Mouse (Mus musculus) lung, embryonic 14.5 days (tissue): ENCODE results near the gene Urm1. TPM values are rescaled to one million over a fixed set of nuclear protein-coding genes. Genes with fewer than 3 reads are reported as not detected.

Source experiments
- ATAC-seq: fragments of 200-750 bp; cut with Nextera tagmentation; 2 replicates; pipeline ENCODE4 v1.8.0; 2017; ENCODE audit warnings: mild to moderate bottlenecking, moderate TSS enrichment, moderate library complexity; ENCODE audit not compliant: insufficient read depth
- DNase-seq: peaks from one replicate; pipeline ENCODE4 v3.0.0-alpha.2; 2015
- H3K27ac ChIP-seq: fragments of 300-500 bp; sonication (generic); 2 replicates; pipeline ENCODE4 v1.5.1; 2014; ENCODE audit warnings: low read depth, mild to moderate bottlenecking, moderate library complexity
- H3K27me3 ChIP-seq: fragments of 300-500 bp; sonication (generic); 2 replicates; pipeline ENCODE4 v1.6.1; 2014; ENCODE audit warnings: low read length, control low read depth; ENCODE audit not compliant: insufficient read depth
- H3K36me3 ChIP-seq: fragments of 300-500 bp; sonication (generic); 2 replicates; pipeline ENCODE4 v1.6.1; 2014; ENCODE audit warnings: control low read depth; ENCODE audit not compliant: insufficient read depth
- H3K4me1 ChIP-seq: fragments of 300-500 bp; sonication (generic); 2 replicates; pipeline ENCODE4 v1.6.1; 2014; ENCODE audit warnings: antibody characterized with exemption, control low read depth; ENCODE audit not compliant: insufficient read depth
- H3K4me2 ChIP-seq: fragments of 300-500 bp; sonication (generic); 2 replicates; pipeline ENCODE4 v1.6.1; 2014; ENCODE audit warnings: mild to moderate bottlenecking
- H3K4me3 ChIP-seq: fragments of 300-500 bp; sonication (generic); 2 replicates; pipeline ENCODE4 v1.5.1; 2014; ENCODE audit warnings: low read depth, low read length
- H3K9ac ChIP-seq: fragments of 300-500 bp; sonication (generic); 2 replicates; pipeline ENCODE4 v1.6.1; 2014
- H3K9me3 ChIP-seq: fragments of 300-500 bp; sonication (generic); 2 replicates; pipeline ENCODE4 v1.6.1; 2016; ENCODE audit warnings: low read depth, low read length, control low read depth
- CTCF ChIP-seq: IDR thresholded peaks from 2 replicates; pipeline ENCODE4 v1.5.1; 2016; ENCODE audit warnings: antibody characterized with exemption, low read depth
- WGBS: fragments of 180-500 bp; shearing (Covaris S2); extraction: QIAGEN DNeasy Blood & Tissue Kit; methylation state at CpG from one replicate; pipeline ENCODE4 v1.1.7; 2014; 5-methylcytosine and 5-hydroxymethylcytosine counted together
- polyA plus RNA-seq: library from polyadenylated mRNA; unstranded; fragments of >200 nt; fragmentation: Nextera tagmentation; extraction: Ambion mirVana; gene quantifications from 2 replicates; pipeline ENCODE4 v1.2.1, GENCODE M21; 2014

The Urm1 gene
- polyA plus RNA-seq, 1 experiment from 2014 or later: 27.0 TPM

DNA sequence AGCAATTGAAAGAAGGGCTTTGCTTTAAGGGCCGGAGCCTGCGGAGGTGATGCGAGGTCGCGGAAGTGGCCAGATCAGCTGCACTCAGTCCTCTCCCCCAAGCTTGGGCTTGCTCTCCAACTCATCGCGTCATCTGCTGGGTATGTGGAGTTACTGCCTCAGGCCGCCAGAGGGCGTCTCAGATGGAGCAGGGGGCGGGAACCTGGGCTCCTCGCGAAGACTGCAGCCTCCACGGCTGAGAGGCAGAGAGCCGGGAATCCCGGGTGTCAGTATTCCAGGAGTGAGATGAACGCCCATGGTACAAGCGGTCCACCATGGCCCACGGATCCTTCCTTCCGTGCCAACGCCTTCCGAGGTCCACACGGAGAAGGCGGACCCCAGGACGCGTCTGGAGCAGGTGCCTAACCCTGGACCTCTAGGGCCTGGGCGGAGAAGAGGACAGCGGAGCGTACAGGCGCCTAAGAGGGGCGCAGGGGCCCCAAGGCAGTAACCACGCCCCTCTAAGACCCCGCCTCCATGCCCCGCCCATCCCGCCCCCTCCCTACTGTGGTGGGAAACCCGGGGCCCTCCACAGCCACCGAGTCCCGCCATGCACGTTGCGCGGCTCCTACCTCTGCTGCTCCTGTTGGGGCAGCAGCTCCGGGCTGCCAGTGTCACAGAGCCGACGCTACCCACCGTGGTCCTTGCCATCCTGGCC is 49.2 kb downstream of the Urm1 start, which contains the start of gene Cercam:
Cercam (plus strand) TSS at position 216 of the 697 bp plus-strand sequence.
- ATAC-seq (peak; percentile 91), DNase-seq (peak; percentile 93)
- peak; percentile 95 for TF ChIP-seq CTCF
- under 1% methylated on average over 44 of the region's 44 CpGs for WGBS
- Histone ChIP-seq H3K4me2 (peak within 1 kb of the TSS; percentile 97), H3K36me3 (0 out of 2 replicates have a peak, but pooled peaks cover 4% of the 10 kb centered on the region), H3K27me3 (no peaks in the 10 kb centered on the region), H3K4me1 (peaks cover 4% of the 10 kb centered on the region; the same call in 1 of the 2 replicates), H3K4me3 (peak within 1 kb of the TSS; percentile 50), H3K27ac (peak within 1 kb of the TSS; percentile 73), H3K9me3 (no peaks in the 10 kb centered on the region), H3K9ac (peak within 1 kb of the TSS; percentile 68)

DNA sequence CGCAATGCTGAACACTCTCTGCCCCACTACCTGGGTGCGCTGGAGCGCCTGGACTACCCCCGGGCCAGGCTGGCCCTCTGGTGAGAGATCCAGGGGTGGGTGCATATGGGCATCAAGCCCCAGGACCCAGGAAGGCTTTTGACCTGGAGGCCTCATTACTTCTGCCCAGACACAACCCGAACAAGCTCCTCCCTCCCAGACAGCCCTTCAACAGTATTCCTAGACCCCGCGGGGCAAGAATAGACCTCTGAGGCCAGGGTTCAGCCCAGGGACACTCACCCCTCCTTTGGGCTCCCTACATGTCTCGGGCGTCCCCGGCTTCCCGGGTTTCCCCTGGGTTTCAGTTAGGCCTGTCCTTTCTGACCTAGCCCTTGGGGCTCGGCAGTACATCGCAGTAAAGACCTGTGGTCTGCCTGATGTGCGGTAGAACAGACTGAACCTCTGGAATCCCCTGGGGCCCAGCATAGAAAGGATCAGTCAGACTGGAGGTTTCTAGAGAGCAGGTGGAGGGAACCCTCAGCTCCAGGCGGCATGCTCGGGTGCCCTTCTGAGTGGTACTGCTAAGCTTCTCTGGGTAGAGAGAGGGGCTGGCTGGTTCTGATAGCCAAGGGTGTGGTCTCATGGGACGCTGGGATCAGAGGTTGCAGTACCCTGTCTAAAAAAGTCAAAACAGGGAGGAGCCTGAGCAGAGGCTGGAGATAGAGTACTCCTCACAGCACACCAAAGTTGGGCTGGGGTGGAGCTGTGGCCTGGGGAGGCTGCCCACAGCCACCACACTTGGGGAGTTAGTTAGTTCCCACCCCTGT is 50.0 kb downstream of the Urm1 start:
- H3K4me2 ChIP-seq: peak overlapping the region; percentile 97
- peak overlapping the region; percentile 50 for H3K4me3 ChIP-seq
- peaks cover 4% of the 10 kb centered on the region; the same call in 1 of the 2 replicates for H3K4me1 ChIP-seq
- WGBS: 3% methylated on average over 17 of the region's 17 CpGs
- peak; percentile 48 for ATAC-seq
- H3K9me3 ChIP-seq: no peaks in the 10 kb centered on the region
- peak overlapping the region; percentile 68 for H3K9ac ChIP-seq
- no peaks in the 10 kb centered on the region for H3K27me3 ChIP-seq
- DNase-seq: peak; percentile 28
- TF ChIP-seq CTCF: no peak
- H3K36me3 ChIP-seq: 0 out of 2 replicates have a peak, but pooled peaks cover 4% of the 10 kb centered on the region
- peak overlapping the region; percentile 73 for H3K27ac ChIP-seq

DNA sequence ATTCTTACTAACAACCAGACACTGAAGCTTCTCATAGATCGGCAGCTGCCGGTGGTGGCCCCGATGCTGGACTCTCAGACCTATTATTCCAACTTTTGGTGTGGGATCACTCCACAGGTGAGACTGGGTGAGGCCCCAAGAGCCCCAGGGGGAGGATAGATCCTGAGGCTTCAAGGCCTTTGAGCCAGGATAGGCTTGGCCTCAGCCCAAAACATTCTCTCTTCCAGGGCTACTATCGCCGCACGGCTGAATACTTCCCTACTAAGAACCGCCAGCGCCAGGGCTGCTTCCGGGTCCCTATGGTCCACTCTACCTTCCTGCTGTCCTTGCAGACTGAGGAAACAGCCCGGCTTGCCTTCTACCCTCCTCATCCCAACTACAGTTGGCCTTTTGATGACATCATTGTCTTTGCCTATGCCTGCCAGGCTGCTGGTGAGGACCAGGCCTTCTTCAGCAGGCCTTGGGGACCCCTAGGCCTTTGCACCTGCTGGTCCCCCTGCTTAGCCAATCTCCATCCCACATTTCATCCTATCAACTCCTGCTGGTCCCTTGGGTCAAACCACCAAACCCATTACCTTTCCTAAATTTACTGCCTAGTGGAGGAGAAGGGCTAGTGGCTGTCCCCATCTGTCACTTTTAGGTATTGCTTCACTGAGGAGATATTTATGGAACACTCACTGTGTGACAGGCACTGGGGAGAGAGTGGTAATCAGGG is 52.9 kb downstream of the Urm1 start:
- H3K4me2 ChIP-seq: no peak overlapping the region
- H3K27ac ChIP-seq: no peak overlapping the region
- TF ChIP-seq CTCF: no peak
- no peak overlapping the region for H3K4me3 ChIP-seq
- ATAC-seq (no peak), DNase-seq (no peak)
- WGBS: 92% methylated on average over 10 of the region's 10 CpGs
- H3K4me1 ChIP-seq: peaks cover 4% of the 10 kb centered on the region; the same call in 1 of the 2 replicates
- H3K9me3 ChIP-seq: no peaks in the 10 kb centered on the region
- peaks cover 9% of the 10 kb centered on the region; the same call in 1 of the 2 replicates for H3K36me3 ChIP-seq
- H3K27me3 ChIP-seq: no peaks in the 10 kb centered on the region
- H3K9ac ChIP-seq: no peak overlapping the region

DNA sequence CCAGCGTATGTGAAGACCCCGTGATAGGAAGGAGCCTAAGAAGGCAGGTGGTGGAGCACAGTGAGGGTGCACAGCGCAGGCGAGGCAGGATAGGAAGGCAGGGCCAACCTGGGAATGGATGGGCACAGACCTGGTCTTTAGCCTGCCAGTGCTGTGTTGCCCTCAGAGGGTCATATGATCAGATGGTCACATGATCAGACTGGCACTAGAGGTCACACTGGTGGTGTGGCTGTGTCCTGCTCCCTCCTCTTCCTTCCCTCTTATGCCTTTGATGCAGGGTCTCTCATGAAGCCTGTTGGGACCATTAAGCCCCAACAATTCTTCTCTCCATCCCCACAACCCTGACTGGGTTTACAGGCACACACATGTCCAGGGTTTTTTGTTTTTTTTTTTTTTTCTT is 53.9 kb downstream of the Urm1 start:
- H3K4me1 ChIP-seq: peaks cover 4% of the 10 kb centered on the region; the same call in 1 of the 2 replicates
- WGBS: 86% methylated on average over 4 of the region's 4 CpGs
- H3K9ac ChIP-seq: no peak overlapping the region
- H3K27me3 ChIP-seq: no peaks in the 10 kb centered on the region
- H3K4me2 ChIP-seq: no peak overlapping the region
- peaks cover 9% of the 10 kb centered on the region; the same call in 1 of the 2 replicates for H3K36me3 ChIP-seq
- TF ChIP-seq CTCF: no peak
- no peaks in the 10 kb centered on the region for H3K9me3 ChIP-seq
- H3K4me3 ChIP-seq: no peak overlapping the region
- DNase-seq: no peak
- H3K27ac ChIP-seq: no peak overlapping the region
- no peak for ATAC-seq

DNA sequence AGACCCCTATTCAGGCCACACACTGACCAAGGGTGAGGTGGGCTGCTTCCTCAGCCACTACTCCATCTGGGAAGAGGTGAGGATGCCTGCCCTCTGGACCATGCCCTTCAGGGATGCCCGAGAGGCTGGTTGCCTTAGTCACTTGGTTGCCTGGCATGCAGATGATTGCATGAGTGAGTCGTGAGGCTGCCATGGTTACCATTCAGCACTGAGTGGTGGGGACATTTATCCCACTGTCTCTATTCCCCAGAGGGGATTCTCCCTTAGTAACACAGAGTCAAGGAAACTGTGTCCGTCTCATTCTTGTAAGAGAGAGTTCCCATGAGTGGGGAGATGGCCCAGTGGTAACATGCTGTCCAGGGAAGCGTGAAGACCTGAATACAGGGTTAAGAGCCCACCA is 58.2 kb downstream of the Urm1 start:
- no peak for ATAC-seq
- DNase-seq: no peak
- peaks cover 6% of the 10 kb centered on the region; the same call in 1 of the 2 replicates for H3K36me3 ChIP-seq

DNA sequence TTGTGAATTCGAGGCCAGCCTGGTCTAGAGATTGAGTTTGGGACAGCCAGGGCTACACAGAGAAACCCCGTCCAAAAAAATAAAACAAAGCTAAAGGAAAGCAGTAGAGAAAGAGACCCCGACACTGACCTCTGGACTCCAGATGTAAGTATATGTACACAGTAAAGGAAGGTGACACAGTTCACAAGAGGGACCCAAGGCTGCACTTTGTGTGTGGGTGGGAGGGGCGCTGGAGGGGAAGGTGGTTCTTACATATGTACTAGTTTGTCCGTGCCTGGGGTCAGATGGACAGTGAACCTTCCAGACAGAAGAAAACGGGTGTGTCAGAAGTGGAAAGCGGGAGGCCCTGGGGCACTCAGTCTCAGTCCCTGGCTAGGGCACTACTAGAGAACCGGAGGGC is 59.3 kb downstream of the Urm1 start:
- H3K36me3 ChIP-seq: peaks cover 5% of the 10 kb centered on the region; the same call in 1 of the 2 replicates
- H3K9me3 ChIP-seq: no peaks in the 10 kb centered on the region
- ATAC-seq: no peak
- 55% methylated on average over 8 of the region's 8 CpGs for WGBS
- no peaks in the 10 kb centered on the region for H3K27me3 ChIP-seq
- no peak for TF ChIP-seq CTCF
- no peak overlapping the region for H3K4me3 ChIP-seq
- H3K27ac ChIP-seq: no peak overlapping the region
- no peak for DNase-seq
- no peaks in the 10 kb centered on the region for H3K4me1 ChIP-seq
- no peak overlapping the region for H3K9ac ChIP-seq
- no peak overlapping the region for H3K4me2 ChIP-seq

More for the DNA sequence above, 58.2 kb downstream of the Urm1 start:
- no peak overlapping the region for H3K4me3 ChIP-seq
- TF ChIP-seq CTCF: no peak
- no peaks in the 10 kb centered on the region for H3K9me3 ChIP-seq
- no peak overlapping the region for H3K9ac ChIP-seq
- no peaks in the 10 kb centered on the region for H3K27me3 ChIP-seq
- no peak overlapping the region for H3K4me2 ChIP-seq
- H3K27ac ChIP-seq: no peak overlapping the region
- no peaks in the 10 kb centered on the region for H3K4me1 ChIP-seq
- 77% methylated on average over 4 of the region's 4 CpGs for WGBS
